Mouse (Mus musculus) cortical plate, adult 2 months (tissue): ENCODE measurements around the gene Arhgef10l. TPM values are rescaled to one million over a fixed set of nuclear protein-coding genes. Genes with fewer than 3 reads are reported as not detected.

Experiments used
- H3K27ac ChIP-seq: fragments of 200-500 bp; 2 replicates; pipeline ENCODE4 v1.5.1; 2012; ENCODE audit warnings: low read length, control low read depth, inconsistent platforms; ENCODE audit not compliant: insufficient read depth
- H3K4me1 ChIP-seq: fragments of 200-500 bp; 2 replicates; pipeline ENCODE4 v1.6.1; 2011; ENCODE audit warnings: low read length; ENCODE audit not compliant: control insufficient read depth, insufficient read depth
- H3K4me3 ChIP-seq: fragments of 200-500 bp; 2 replicates; pipeline ENCODE4 v1.5.1; 2011; ENCODE audit warnings: mild to moderate bottlenecking, low read length, control low read depth; ENCODE audit not compliant: insufficient read depth
- CTCF ChIP-seq: fragments of 200-500 bp; IDR thresholded peaks from 2 replicates; pipeline ENCODE4 v1.5.1; 2011; ENCODE audit warnings: mild to moderate bottlenecking, control low read depth, low read length; ENCODE audit not compliant: insufficient read depth; ENCODE audit errors: extremely low read depth
- POLR2A ChIP-seq: fragments of 200-500 bp; IDR thresholded peaks from 2 replicates; pipeline ENCODE4 v1.6.1; 2011; ENCODE audit warnings: mild to moderate bottlenecking, low read length, control low read depth; ENCODE audit not compliant: insufficient read depth; ENCODE audit errors: extremely low read depth
- polyA plus RNA-seq: library from polyadenylated mRNA; depleted of rRNA; stranded (reverse); fragments of >200 nt; gene quantifications from 2 replicates; pipeline ENCODE4 v1.2.3, GENCODE M21; 2012

Arhgef10l gene
- polyA plus RNA-seq, 1 experiment = 34.5 TPM

DNA sequence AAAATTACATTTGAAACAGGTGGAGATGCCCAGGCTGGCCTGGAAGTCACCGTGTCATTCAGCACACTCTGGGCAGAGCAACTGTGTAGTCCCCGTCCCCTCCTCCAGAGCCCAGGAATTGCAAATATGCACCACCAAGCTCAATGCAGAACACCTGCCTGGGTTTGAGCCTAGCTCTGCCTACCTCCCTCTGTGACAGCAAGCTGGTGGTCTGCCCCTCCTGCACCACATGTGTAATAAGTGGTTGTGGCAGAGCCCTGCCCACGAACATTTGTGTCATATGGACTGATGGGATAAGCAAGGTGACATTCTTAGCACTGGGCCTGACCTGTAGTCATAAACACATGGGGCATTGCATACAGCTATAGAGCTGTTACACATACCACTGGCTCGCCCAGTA lies 63.8 kb downstream of the Arhgef10l start:
- Histone ChIP-seq H3K4me1 (no peaks in the 10 kb centered on the region), H3K27ac (no peak overlapping the region), H3K4me3 (no peak overlapping the region)
- TF ChIP-seq CTCF (no peak), POLR2A (no peak)

DNA sequence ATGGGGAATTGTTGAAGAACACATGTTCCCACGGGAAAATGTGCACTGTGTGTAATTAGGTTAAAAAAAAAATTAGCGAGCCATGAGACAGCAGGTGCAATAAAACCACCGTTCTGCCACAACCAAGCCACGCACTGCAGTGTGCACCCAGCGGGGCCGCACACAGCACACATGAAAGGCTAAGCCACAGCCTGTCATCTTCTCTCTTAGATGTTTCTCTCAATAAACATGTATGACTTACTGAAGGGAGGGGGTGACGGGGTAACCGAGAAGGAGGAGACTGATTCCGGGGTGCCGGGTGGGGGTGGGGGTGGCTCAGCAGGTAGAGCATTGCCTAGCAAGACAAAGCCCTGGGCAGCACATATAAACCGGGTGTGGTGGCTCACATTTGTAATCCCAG lies 64.7 kb downstream of the Arhgef10l start:
- no peak overlapping the region for H3K4me3 ChIP-seq
- no peak overlapping the region for H3K27ac ChIP-seq
- TF ChIP-seq POLR2A (no peak), CTCF (no peak)
- H3K4me1 ChIP-seq = no peaks in the 10 kb centered on the region

DNA sequence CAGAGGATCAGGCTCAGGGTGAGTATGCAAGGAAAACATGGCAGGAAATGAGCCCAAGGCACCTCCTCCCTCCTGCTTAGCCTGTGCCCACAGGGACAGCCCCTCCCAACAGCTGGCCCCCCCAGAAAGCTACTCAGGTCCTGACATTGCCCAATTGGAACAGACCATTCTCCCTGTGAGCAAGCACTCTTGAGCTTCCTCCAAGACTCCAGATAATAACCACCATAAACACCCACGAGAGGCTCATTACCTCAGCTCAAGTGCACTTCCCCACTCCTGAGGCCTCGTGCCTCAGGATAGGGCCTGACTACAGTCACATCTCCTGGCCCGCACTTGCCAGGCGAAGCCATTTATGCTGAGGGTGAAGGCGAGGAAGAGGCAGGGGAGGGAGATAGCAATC lies 67.0 kb downstream of the Arhgef10l start:
- no peak overlapping the region for H3K27ac ChIP-seq
- TF ChIP-seq POLR2A (no peak), CTCF (no peak)

DNA sequence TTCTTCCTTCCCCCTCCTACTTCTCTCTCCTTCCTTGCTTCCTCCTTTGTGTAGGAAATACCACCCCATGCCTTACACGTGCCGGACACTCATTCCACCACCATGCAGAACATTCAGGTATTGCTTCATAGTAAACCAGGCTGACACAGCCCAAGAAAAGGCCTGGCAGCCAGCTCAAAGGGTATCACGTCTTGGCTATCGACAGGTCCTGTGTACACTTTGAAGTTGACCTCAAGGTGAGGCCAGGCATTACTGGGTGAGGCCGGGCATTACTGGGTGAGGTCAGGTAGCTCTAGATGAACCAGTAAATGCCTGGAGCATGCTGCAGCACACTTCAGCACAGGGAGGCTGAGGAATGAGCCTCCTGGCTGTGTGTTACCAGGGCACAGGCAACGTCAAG lies 67.9 kb downstream of the Arhgef10l start:
- TF ChIP-seq POLR2A (no peak), CTCF (no peak)
- Histone ChIP-seq H3K27ac (no peak overlapping the region), H3K4me1 (no peaks in the 10 kb centered on the region), H3K4me3 (no peak overlapping the region)

More for the DNA sequence above, 67.0 kb downstream of the Arhgef10l start:
- H3K4me3 ChIP-seq = no peak overlapping the region
- H3K4me1 ChIP-seq = no peaks in the 10 kb centered on the region

DNA sequence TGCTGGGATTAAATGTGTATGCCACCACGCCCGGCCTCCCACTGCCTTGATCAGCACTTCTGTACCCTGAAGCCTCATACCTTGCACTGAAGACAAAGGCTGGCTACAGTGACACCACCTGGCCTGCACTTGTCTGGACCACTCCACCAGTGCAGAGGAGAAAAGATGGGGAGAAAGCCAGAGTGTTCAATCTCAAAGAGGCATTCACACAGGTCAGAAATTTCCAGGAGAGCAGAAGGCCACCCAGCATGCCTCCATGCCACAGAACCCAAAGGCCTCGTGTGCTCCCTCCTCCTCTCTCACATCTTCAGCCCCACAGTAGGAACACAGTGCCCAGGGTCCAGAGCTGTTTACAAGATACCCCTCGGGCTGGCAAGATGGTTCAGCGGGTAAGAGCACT lies 68.4 kb downstream of the Arhgef10l start:
- no peak overlapping the region for H3K4me3 ChIP-seq
- no peak overlapping the region for H3K27ac ChIP-seq
- no peaks in the 10 kb centered on the region for H3K4me1 ChIP-seq
- TF ChIP-seq POLR2A (no peak), CTCF (no peak)

DNA sequence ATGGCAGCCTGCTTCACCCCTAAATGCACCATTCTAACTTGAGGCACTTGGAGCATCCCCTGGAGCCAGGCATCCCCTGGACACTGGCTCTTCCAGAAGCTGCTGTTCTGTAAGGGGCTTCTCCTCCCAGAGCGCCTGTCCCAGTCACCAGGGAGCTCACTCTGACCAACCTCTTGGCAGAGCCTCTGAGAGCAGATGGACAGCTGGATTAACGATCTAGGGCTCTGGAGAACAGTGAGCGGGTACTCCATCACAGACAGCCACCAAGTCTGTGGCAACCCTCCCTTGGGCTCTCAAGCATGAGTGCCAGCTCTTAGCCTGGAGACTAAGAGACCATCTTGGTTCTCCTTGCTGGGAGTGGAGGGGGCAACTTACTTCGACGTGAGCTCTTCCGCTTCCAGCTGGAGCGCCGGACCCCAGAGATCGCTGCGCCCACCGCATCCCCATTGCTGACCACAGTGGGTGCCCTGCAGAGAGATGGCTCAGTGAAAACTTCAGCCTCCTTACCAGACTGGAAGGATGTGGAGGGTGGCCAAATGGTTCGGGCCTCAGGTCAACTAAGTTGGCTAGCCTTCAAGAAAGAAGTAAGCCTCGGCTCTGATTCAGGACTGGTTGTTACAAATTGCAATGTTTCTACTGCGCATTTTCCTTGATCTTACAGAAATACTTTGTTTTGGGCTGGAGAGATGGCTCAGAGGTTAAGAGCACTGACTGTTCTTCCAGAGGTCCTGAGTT lies 71.9 kb downstream of the Arhgef10l start:
- H3K4me3 ChIP-seq = no peak overlapping the region
- no peaks in the 10 kb centered on the region for H3K4me1 ChIP-seq
- H3K27ac ChIP-seq = no peak overlapping the region
- TF ChIP-seq POLR2A = no peak
- TF ChIP-seq CTCF = no peak

DNA sequence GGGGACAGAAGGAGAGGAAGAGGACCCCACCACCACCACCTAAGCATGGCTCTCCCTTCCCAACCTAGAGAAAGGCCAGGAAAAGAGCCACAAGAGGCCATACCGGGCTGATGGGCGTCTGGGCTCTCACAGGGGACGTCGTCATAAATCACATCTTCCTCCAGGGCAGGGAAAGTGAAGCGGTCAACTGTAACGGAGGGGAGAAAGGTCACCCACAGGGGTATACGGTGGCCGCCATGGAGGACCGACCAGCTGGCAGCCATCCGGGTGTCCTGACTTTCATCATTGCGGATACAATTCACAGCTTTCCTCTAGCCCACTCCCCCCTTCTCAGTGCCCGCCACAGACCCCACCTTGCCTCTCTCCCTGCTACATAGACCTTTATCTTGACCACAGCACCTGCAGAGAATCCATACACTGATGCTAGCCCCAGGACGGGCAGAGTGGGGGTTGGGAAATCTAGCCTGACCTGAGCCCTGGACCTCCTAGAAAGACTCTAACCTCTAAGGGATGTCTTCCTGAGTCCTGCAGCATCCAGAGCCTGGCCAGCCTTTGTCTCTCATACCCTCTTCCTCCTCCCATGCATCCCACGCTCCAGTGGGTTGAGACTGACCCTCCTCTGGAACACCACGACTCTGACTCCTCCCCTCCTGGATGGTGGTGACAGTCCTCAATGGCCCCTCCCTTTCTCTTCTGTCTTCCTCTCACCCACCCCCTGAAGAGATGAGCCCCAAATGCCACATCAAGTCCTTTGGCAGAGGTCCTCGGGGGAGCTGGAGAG lies 72.6 kb downstream of the Arhgef10l start:
- H3K4me1 ChIP-seq = no peaks in the 10 kb centered on the region
- no peak overlapping the region for H3K27ac ChIP-seq
- no peak overlapping the region for H3K4me3 ChIP-seq
- TF ChIP-seq POLR2A (no peak), CTCF (no peak)

DNA sequence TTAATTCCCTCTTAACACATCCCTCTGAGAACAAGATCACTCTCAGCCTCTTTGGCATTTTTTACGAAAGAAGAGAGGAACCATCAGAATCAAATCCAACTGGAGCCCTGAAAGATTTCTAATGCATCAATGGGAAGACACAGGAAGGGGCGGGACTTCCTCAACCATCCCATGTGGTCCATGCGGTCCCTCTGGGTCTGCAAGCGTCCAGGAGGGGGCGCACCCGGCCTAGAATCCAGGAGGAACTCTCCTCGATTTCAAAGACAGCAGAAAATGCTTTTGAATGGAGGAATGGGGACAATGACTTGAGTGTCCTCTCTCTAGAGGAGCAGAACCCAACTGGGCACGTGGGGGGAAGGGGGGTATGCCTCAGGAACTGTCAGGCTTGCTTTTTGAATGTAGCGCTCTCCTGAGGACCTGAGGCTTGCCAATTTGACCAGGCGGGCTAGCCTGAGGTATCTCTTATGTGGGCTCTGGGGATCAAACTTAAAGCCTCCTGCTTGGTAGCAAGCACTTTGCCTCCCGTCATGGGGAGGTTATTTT lies 73.5 kb downstream of the Arhgef10l start:
- no peak overlapping the region for H3K4me3 ChIP-seq
- H3K4me1 ChIP-seq = no peaks in the 10 kb centered on the region
- H3K27ac ChIP-seq = no peak overlapping the region
- TF ChIP-seq POLR2A (no peak), CTCF (peak; percentile 61)

DNA sequence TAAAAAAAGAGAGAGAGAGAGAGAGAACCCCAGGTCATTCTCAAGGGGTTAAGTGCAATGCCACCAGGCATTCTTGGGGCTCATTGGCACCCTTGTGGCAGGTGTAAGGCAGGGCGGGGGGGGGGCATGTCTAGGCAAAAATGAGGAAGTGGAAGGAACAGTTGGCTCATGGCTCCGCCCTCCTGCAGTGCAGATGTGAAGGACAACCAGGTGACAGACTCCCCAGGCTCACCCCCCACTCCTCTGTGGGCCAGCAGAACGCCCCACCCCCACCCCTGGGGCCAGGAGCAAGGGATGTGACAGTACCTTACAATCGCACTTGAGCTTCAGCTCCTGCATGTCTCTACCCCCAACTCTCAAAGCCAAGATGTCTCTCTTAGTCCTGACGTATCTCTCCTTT lies 79.3 kb downstream of the Arhgef10l start:
- no peak overlapping the region for H3K27ac ChIP-seq
- no peak for TF ChIP-seq POLR2A
- TF ChIP-seq CTCF = no peak
- no peaks in the 10 kb centered on the region for H3K4me1 ChIP-seq
- H3K4me3 ChIP-seq = no peak overlapping the region
